Mouse (Mus musculus) heart, adult 2 months (tissue): ENCODE data around the gene Ccdc148.

Experiments
- CTCF ChIP-seq: fragments of 200-600 bp; IDR thresholded peaks from 2 replicates; pipeline ENCODE4 v1.8.1; 2022; ENCODE audit warnings: antibody characterized with exemption, mild to moderate bottlenecking, moderate library complexity
- EP300 ChIP-seq: fragments of 200-500 bp; IDR thresholded peaks from 2 replicates; pipeline ENCODE4 v1.6.1; 2011; ENCODE audit warnings: low read depth, low read length, control low read depth; ENCODE audit not compliant: insufficient read depth
- POLR2A ChIP-seq: fragments of 200-500 bp; IDR thresholded peaks from 2 replicates; pipeline ENCODE4 v1.6.1; 2011; ENCODE audit warnings: mild to moderate bottlenecking, low read depth, low read length, control low read depth; ENCODE audit not compliant: insufficient read depth

DNA sequence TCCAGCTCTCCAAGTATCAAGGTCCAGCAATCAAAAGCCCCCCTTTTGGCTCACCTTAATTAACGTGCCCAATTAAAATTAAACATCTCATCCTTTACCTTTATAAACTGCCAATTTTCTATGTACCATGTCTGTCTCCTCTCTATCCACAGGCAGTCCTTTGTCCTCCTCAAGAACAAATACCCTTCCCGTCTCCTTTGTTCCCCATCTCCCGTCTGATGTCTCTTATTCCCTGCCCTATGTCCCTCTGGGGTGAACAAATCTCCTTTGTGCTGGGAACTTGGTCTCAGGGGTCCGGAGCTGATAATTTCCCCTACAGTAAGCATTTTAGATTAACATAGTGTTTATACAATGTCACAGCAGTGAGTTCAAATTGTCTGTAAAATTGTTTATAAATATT is 363.0 kb downstream of the Ccdc148 start:
- TF ChIP-seq CTCF (no peak), POLR2A (no peak), EP300 (no peak)
